In genomic region chr2:3748714-3749503, GRCm38 (mm10) we compare ENCODE assay signal across 8 mouse cellular contexts.
DNase-seq lines count a peak whose midpoint lies in the region; ATAC-seq lines count a peak whose summit lies in the region.

No protein-coding gene starts in this region.

- H3K4me2 ChIP-seq in forebrain, embryonic 16.5 days (ENCODE audit: low read length), result no peak overlapping the region

- H3K4me1 ChIP-seq in limb, embryonic 10.5 days, result peaks cover 24% of the 10 kb centered on the region
- peaks cover 10% of the 10 kb centered on the region for H3K4me1 ChIP-seq in forebrain, embryonic 16.5 days (replicated peaks; ENCODE audit: control insufficient read depth, insufficient read depth, low read length)

- peak overlapping the region; percentile 61; the same call in 1 of the 2 replicates for H3K27ac ChIP-seq in limb, embryonic 10.5 days
- no peak overlapping the region for H3K27ac ChIP-seq in forebrain, embryonic 16.5 days (ENCODE audit: low read length)

- H3K9me3 ChIP-seq in limb, embryonic 10.5 days (replicated peaks), result no peaks in the 10 kb centered on the region
- no peaks in the 10 kb centered on the region for H3K9me3 ChIP-seq in forebrain, embryonic 16.5 days (ENCODE audit: control insufficient read depth, low read length)

- DNase-seq in cerebellum, adult 11-12 months, result peak; percentile 52
- no peak for DNase-seq in cerebellum, adult 11 months
- DNase-seq in thymus, postnatal 4 days, result peak; percentile 4
- no peak for DNase-seq in thymus, postnatal 36 days
- DNase-seq in limb, embryonic 10.5 days (ENCODE audit: low spot score), result no peak
- DNase-seq in urinary bladder, postnatal 36 days (ENCODE audit: low spot score in 2 of 2), result peak; percentile 65 to 72
- no peak for DNase-seq in neural tube, embryonic 10.5 days (ENCODE audit: extremely low spot score, low spot score)

- 73% methylated on average over 12 of the region's 12 CpGs for WGBS in limb, embryonic 10.5 days
- 81% methylated on average over 12 of the region's 12 CpGs for WGBS in forebrain, embryonic 16.5 days

- no peaks in the 10 kb centered on the region for H3K27me3 ChIP-seq in limb, embryonic 10.5 days (ENCODE audit: low read depth, poor library complexity, severe bottlenecking)
- no peaks in the 10 kb centered on the region for H3K27me3 ChIP-seq in forebrain, embryonic 16.5 days (replicated peaks; ENCODE audit: control insufficient read depth, insufficient read depth, low read length)

- ATAC-seq in forebrain, embryonic 16.5 days, result no peak

- H3K9ac ChIP-seq in forebrain, embryonic 16.5 days (replicated peaks; ENCODE audit: low read depth, low read length), result no peak overlapping the region

- no peak overlapping the region for H3K4me3 ChIP-seq in limb, embryonic 10.5 days
- H3K4me3 ChIP-seq in forebrain, embryonic 16.5 days (replicated peaks; ENCODE audit: low read length), result no peak overlapping the region

- H3K36me3 ChIP-seq in limb, embryonic 10.5 days, result no peaks in the 10 kb centered on the region
- H3K36me3 ChIP-seq in forebrain, embryonic 16.5 days (ENCODE audit: control insufficient read depth, insufficient read depth), result no peaks in the 10 kb centered on the region

Comparison
In these comparisons a context has a peak if more than half of its experiments do, and no peak if none do; other contexts are left out.
1. DNase-seq: peak in cerebellum, adult 11-12 months (single experiment), thymus, postnatal 4 days (single experiment) and urinary bladder, postnatal 36 days (2 of 2); none in cerebellum, adult 11 months (single experiment), thymus, postnatal 36 days (0 of 2), limb, embryonic 10.5 days (single experiment) and neural tube, embryonic 10.5 days (single experiment).